Mouse (Mus musculus) olfactory bulb, adult 2 months (tissue): ENCODE data around the gene Ggct.

Experiments
- CTCF ChIP-seq: fragments of 200-500 bp; IDR thresholded peaks from 2 replicates; pipeline ENCODE4 v1.5.1; 2012; ENCODE audit warnings: low read depth, mild to moderate bottlenecking, low read length, moderate library complexity; ENCODE audit not compliant: insufficient read depth
- POLR2A ChIP-seq: fragments of 200-500 bp; IDR thresholded peaks from 2 replicates; pipeline ENCODE4 v1.6.1; 2012; ENCODE audit warnings: mild to moderate bottlenecking, low read depth, low read length, moderate library complexity; ENCODE audit not compliant: insufficient read depth

- TF ChIP-seq CTCF (no peak), POLR2A (no peak)
Measured at GRCm38 (mm10) chr6:55010330-55011091, 17.8 kb upstream of the Ggct start.
